Mouse (Mus musculus): ENCODE data around the gene Scfd2.

The Scfd2 gene

DNA sequence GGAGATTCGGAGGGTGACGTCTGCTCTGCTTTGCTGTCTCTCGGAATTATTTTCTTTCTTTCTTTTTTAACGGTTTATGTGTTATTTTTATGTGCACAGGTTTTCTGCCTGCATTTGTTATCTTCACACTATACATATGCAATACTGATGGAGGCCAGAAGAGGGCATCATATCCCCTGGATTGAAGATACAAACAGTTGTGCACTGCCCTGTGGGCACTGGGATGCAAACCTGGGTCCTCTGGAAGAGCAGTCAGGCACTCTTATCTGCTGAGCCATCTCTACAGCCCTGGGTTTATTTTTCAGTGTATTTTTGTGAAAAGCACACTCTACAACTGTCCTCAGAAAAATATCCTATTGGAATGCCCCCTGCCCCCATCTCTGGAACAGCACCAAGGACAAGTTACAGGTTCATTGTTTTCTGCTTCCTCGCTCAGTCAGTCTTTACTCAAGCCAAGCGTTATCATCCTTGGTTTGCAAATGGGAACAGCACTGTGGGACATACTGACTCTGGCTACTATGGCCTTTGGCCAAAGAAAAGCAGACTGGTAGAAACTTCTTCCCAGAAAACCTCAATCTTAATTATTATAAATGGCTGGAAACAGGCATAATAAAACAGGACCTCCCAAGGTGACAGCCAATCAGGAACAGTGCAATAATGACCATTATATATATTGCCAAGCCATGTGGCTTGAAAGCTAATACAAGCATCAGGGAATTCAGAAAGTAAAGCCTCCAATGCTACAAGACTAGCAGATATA lies 75.9 kb downstream of the Scfd2 start:
- DNase-seq: no peak

DNA sequence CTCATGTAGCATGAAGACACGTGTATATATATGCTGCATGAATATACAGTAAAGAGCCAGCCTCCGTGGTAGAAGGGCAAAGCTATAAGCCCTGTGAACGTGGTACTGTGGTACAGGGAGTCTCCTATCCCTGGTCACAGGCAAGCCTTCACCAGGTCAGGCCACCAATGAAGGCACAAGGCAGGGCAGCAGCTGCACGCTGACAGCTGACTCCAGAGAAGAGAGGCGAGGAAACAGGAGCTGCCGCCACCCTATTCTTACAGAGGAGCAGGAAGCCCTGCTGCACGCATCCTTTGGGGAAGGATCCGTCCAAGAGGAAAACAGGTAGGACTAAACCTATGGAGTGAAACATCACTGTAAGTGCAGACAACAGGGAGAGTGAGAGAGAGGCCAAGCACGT lies 76.5 kb downstream of the Scfd2 start:
- no peak for DNase-seq

DNA sequence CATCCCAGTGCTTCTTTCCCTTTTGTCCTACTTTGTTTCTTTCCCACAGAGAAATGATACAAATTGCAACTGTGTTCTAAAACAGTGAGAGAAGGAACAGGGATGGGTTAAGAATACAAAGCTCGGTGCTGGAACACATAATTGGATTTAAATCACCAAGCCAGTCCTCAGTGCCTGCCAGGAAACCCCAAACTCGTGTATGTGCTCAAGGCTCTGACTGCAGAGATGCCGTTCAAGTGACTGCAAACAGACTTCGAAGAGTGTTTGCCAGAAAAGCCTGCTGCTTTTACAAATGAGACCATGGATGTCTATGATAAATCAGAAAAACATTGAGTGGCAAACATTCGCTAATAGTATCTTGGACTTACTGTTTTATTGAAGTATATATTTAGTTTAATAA lies 80.6 kb downstream of the Scfd2 start:
- no peak for DNase-seq

DNA sequence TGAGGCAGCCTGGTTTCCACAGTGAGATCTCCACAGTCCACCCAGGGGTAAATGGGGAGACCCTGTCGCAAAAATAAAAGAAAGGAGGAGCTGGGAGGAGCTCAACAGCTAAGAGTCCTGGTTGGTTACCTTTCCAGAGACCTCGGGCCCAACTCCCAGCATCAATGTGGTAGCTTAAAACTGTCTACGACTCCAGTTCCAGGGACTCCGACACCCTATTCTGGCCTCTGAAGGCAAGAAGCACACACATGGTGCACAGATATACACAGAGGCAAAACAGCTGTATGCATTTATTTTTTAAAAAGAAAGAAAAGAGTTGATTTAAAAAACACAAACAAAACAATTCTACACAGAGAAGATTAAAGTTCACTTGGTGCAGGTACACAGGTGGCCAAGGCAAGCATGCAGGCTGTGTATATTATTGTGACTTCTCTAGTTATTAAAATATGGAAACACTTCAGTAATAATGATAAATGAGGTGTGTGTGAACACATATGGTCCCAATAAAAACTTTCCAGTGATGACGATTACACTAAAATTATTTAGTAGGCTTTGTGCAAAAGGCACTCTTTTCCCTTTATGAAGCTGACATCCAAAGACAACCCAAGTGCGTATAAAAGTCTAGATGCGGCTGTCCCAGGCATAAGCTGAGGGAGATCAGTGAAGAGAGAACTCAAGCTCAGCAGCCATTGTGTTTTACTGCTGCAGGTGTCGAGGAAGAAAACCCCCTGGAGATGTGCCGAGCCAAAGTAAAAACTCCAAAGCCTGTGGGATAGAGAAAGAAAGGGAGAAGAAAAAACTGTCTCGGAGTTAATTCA lies 83.8 kb downstream of the Scfd2 start:
- DNase-seq: no peak

DNA sequence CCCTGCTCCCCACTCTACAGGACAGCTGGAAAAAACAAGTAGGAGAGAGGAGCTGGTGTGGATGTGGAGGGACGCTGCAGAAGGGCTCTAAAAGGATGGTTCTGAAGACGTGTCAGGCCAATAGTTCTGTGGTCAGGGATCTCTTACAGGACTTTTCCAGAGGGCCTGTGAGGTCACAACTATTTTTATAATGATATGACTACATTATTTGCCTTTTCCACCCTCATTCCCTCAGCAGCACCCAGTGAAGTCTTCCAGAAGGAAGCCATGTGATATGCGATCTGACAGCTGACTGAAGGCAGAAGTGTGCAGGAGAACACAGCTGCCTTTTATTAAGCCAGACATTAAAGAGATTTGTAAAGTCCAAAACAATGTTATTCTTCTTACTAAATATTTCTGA lies 85.7 kb downstream of the Scfd2 start:
- no peak for DNase-seq

DNA sequence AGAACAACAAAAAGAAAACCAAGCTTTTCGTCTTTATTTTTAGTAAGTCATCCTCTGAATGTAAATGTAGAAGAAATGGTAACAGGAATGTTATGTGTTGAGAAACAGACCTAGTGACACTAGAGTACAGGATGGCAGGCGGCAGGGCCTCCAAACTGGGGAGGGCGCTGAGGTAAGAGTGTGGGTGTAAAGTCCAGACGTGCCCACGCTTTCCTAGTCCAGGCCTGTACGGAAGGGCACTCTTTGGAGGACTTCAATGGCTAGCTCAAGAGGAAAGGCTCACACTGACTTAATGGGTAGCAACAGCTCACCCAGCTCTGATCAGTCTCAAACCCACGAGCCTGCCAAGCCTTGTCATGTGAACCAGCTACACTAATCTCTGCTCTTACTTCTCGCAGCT lies 93.2 kb downstream of the Scfd2 start:
- DNase-seq: no peak

DNA sequence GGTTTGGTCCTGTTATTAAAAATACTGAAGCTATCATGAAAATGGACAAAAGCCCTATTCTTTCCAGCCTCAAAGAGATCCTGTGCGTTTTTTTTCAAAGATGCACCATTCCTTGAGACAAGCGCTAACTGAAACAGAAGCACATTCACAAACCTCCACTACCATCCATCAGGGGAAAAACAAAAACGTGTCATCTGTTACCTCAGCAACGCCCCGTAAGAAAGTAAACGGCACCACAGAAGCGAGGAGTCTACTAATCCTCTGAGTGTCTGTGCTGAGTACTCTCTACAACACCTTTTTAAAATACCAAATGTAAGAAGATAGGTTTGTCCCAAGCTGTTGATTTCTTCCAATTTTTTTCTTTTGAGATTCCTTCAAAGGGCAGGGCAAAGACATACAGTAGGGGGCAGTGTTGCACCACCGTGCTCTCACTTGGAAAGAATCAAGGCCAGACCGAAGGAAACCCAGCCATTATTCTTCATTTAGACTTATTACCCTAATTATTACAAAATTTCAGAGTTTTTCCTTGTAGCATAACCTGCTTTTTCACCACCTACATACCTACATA lies 97.9 kb downstream of the Scfd2 start:
- peak; percentile 62 to 67 for DNase-seq

DNA sequence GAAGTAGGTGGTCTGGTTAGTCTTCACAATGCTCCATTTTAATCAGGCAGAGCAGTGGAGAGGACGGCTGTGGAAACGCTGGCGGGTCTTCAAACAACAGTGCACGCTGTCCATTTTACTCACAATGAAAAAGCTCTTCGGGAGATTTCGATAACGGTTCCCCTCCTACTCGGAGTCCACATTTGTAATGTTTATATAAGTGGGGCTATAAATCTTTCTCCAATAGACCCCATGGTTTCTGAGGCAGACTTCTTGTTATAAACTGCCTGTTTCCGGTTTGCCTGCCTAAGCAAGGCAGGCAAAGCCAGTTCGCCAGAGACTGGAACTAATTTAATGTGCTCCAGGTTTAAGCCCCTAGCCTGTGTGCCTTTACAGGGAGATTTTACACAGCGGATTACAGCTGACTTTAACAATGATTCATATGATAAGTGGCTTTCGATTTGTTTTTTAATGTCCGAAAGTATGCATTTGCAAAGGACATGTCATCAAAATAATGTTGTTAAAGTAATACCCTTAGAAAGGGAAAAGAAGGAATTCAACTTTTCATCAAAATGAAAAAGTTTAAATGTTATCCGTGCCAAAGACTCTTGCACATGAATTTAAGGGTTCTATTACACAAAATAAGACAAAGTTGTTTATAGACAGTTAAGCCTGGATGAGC lies 98.5 kb downstream of the Scfd2 start:
- no peak for DNase-seq

DNA sequence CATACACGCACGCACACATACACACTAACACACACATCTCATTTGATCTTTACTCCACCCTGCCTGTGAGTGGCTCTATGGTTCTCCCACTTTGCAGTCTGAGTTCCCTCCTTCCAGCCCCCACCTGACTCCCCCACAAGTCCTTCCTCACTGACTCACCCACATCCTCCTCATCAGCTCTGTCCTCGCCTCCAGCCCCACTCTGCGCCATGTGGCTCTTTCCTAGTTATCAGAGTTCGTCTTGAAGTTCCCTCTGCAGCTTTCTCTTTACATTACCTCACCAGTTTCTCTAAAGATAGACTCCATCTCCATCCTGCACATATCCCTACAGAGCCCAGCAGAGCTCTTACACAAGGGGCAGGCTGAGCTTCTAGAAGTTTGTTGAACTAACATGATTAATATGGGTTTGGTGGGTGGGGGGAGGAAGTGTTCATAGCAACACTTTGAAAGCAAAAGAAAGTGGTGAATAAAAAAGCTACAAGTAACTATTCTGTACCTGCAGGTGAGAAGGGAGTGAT lies 110.9 kb downstream of the Scfd2 start:
- DNase-seq: no peak

DNA sequence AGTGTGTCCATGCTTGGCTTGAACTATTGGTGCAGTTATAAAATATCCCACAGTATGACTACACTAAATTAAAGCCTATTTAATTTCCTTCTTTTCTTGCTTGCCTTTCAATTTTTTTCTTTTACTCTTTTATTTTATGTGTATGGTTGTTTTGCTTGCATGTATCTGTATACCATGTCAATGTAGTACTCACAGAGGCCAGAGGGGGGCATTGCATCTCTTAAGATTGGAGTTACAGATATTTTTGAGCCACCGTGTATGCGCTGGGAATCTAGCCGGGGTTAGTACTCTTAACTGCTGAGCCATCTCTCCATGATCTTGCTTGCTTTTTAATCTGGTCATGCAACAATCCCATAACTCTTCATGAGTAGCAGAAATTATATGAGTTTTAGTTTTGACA lies 119.0 kb downstream of the Scfd2 start:
- DNase-seq: no peak

DNA sequence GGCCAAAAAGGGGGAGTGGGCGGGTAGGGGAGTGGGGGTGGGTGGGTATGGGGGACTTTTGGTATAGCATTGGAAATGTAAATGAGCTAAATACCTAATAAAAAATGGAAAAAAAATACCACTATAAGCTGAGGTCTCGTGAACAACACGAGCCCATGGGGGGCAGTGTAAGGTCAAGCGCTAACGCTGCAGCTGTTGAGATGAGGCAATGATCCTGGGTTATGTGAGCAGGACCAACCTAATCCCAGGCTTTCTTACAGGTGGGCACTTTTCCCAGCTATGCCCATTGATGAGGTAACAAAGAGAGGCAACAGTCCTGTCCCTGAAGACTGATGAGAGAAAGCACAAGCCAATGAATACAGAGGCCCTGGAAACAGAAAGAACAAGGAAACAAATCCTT lies 126.7 kb downstream of the Scfd2 start:
- DNase-seq: no peak

DNA sequence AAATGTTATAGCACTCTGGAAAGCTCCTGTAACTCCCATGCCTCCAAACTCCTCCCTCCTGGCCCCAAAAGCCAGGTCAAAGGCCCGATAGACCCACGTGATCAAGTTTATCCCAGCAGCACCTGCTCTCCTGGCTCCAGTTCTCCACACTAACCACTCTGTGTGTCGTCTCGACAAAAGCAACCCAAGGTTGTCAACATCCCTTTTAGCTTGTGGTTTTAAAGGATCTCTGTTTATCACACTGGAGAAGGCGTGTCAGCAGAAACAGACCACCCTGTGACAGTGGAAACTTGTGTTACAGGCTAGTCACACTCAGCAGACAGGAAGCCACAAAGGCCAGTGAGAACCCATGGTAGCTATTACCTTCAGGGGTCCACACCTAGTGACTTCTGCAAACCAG lies 127.5 kb downstream of the Scfd2 start:
- no peak for DNase-seq

DNA sequence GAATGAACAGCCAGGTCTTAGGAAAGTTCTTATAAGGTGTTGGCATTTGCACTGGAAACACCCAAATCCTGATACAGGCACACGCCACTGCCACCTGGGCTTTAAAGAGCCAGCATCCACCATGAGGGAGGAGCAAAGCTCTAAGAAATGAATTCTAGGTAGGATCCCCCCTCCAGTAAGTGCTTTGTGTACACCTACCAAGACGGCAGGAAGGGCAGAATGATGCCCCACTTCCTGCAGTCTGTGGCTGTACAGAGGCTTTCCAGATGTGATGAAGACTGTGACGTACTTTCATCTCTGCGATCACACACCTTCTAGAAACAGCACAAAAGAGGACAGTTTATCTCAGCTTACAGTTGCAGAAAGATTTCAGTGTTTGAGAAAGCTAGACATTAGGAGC lies 128.9 kb downstream of the Scfd2 start:
- DNase-seq: no peak

DNA sequence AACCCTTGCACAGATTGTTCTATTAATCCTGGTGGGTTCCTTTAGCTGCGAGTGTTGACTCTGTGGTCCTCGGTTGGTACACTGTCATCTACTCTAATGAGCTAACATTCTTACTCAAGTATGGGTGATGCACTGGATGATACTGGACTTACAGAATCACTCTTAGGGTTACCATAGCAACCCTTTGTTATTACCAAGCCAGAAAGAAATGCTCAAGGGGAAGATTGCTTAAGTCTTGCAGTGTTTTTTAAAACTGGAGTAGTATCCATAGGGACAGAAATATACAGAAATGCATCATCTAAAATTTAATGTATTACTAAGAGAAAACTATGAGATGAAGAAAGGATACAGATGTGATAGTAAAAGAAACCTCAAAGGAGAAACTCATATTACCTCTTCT lies 139.8 kb downstream of the Scfd2 start:
- no peak for DNase-seq

DNA sequence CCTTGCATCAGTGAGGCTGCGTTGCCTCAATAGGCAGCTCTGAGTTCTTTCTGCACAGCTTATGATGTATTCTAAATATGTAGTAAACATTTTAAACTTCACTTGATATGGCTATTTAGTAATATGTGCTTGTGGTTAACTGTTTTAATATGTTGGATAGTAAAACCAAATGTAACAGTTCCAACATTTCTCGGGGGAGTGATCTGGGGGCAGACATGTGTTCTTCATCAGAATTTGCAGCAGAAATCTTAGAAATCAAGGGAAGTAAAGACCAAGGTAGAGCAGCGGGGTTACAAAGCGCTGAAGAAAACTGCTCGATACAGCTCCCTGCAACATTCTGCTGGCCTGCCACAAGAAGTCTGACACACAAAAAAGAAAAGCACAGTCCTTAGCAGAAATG lies 140.2 kb downstream of the Scfd2 start:
- DNase-seq: no peak

DNA sequence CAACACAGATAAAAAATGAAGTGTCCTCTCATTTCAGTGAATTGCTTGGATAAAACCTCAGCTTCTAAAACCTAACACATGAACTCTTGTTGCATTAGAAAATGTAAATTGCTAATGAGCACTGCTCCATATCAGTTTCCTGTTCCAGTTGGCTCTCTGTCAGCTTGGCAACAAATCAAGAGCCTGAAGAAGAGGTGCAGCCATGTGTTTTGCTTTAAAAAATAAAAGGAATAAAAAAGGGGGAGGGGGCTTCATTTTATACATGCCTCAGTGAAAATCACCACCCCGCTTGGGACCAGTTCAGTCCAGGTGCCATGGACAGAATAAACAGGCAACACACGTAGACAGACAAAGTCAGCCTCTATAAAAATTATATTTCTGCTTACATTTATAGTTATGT lies 142.7 kb downstream of the Scfd2 start:
- DNase-seq: peak; percentile 8 to 9

DNA sequence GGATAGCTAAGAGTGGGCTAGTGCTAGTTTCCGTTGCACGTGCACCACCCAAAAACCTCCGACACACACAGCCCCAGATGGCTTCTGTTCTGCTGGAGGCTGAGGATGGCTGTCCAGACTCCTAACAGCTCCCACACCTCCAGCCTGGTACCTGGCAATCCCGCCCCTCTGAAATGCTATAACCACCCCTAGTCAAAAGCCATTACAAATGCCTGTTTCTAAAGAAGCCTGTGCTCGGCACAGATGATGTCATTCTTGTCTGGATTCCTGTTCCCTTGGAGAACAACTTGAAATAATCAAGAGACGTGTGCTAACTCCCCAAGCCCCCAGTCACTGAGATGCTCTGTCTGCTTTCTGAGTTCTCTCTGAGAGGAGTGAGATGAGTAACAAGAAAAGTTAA lies 143.5 kb downstream of the Scfd2 start:
- no peak for DNase-seq

DNA sequence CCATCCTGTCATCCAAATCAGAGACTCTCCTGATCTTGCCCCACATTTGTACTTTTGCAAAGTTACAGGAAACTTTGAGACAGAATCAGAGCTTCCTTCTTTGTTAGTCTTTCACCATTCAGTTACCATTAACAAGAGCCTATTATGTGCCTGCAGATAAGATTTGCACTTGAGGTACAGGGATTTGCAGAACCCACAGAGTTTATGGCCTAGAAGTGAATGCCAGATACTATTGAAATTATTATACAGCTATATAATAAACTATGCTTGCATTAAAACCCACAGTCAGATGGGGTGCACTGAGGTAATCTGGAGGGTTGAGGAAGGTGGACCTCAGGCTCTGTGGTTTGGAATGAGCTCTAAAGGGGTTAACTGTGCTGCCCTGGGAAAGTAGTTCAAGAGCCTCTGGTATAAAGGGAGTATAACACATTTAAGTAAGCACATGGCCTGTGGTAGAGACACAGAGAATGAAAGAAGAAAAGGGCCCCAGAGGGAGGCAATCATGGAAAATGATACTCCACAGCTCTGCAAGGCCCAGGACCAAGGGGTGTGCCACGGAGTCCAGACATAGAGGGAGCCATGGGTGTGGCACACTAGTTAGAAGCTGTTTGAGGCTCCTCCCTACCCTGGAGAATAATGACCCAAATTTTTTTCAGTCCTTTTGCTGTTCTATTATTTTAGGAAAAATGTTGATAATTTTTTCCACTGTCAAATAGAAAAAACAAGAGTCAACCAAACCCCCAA lies 144.2 kb downstream of the Scfd2 start:
- DNase-seq: no peak

DNA sequence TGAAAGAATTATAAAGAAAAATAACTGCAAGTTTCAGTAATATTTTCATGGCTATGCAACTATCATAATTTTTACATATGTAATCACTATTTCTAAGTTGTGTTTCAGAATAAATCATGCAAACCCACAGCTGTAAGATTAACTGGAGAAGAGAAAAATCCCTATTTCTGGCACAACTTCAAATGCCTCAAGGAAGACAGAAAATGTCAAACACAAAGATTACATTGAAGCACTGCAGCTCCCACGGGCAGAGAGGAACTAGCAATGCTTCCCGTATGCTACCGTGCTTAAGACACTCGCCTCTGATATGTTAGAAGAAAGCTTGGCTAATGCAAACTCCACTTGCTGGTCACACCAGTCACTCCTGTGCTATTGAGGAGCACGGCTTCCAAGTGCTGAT lies 151.5 kb downstream of the Scfd2 start:
- no peak for DNase-seq

DNA sequence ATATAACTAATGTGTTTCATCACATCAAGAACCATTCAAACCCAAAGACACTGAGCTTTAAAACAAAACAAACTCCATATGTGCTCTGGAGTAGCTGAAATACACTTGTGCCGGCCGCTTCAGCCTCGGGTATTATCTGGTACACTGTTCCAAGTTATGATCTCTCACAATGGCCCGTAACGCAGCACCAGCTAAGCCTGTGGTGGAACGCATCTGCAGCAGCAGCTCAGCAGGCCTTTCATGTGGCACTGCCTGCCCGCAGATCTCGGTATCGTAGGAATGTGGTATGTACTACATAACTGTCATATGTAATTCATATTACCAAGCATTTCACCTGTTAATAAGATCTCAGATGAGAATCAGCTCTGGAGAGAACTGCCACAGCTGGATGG lies 164.9 kb downstream of the Scfd2 start:
- no peak for DNase-seq

DNA sequence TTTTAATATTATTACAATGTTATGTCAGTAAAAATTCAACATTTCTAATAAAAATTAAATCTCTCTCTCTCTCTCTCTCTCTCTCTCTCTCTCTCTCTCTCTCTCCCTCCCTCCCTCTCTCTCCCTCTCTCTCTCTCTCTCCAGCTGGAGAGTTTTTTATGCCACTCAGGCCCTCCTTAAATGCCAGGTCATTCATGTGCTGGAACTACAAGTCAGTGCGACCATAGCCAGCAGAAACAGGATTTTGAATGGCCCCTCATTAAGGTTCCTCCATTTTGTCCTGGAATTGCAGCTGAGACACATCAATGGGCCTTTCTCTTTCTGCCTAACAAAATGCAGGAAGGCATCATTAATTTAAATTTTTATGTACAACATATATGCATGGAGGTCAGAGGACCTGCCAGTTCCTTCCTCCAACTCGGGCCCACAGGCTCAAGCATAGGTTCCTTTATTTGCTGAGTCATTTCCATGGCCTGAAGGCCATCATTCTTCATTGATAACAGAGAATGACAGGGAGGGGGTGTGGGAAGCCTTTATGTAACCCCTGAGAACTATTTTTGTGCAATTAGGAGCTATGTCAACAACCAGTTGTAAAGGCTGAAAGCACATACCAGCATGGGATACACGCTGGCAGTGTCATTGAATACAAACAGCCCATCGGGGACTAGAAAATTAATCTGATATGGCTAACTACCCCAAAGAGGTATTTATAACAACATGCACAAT lies 165.4 kb downstream of the Scfd2 start:
- no peak for DNase-seq

DNA sequence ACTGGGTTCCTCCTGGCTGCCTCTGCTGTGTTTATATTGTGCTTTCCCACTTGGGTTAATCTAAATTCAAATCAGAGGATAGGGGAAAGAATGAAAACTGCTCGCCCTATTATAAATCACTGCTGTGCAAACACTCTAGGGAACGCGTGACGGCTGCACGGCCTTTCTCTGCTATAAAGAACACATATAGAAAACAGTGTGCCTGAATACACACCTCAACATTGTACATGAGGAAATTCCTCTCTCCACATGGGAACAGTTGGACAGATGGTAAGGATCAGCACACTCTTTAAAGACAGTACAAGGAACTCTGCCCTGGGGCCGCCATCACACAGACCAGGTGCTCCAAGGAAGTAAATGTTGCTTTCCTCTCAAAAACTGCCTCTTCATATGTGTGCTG lies 166.2 kb downstream of the Scfd2 start:
- no peak for DNase-seq
